8 mouse cellular contexts compared by ENCODE assay signal in the genomic region with DNA sequence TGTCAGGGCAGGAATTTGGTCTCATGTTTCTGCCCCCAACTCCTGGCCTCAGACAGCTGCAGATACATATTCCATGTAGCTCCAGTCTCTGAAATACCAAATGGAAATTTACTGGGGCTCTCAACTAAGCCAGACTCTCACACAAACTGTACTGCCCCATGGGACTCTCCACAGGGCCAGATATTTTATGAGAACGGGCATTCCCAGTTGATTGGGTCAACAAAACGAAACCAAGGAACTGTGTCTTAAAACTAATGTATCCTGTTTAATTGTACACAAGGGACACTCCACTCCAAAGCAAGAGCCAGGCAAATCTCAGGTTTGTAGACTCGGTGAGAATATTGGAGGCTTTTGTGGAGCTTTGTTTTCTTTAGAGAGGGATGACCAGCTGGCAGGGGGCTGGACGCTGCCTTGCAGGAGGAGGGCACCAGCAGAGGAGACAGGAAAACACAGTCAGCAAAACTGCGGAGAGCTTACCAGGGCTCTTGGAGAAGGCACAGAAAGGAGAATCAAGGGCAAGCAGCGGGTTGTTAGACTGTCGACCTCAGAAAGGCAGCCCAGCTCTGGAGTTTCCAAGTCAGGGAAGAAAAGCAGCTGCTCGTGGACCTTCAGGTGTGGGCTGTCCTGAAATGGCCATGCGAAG. TPM values are rescaled to one million over a fixed set of nuclear protein-coding genes. Genes with fewer than 3 reads are reported as not detected.
DNase-seq lines count a peak whose midpoint lies in the region; ATAC-seq and TF ChIP-seq lines count a peak whose summit lies in the region.

No protein-coding gene starts in this region.

- no peak; the same call in 1 of the 2 replicates for TF ChIP-seq POLR2A in spleen, adult 2 months (IDR thresholded peaks at IDR 0.05; ENCODE audit: low read depth, low read length)

- H3K9ac ChIP-seq in embryonic facial prominence, embryonic 15.5 days = peak overlapping the region; percentile 15; the same call in 1 of the 2 replicates
- H3K9ac ChIP-seq in limb, embryonic 12.5 days (replicated peaks) = 0 out of 2 replicates have a peak overlapping the region, but pooled peaks have one; percentile 18
- H3K9ac ChIP-seq in midbrain, embryonic 13.5 days (replicated peaks) = no peak overlapping the region; the same call in 1 of the 2 replicates

- 33% methylated on average over 9 of the region's 9 CpGs for WGBS in spleen, adult 2 months
- 28% methylated on average over 9 of the region's 9 CpGs for WGBS in embryonic facial prominence, embryonic 15.5 days
- 17% methylated on average over 9 of the region's 9 CpGs for WGBS in limb, embryonic 12.5 days
- 42% methylated on average over 9 of the region's 9 CpGs for WGBS in midbrain, embryonic 13.5 days

- peak overlapping the region; percentile 37 for H3K4me2 ChIP-seq in embryonic facial prominence, embryonic 15.5 days (replicated peaks)
- H3K4me2 ChIP-seq in limb, embryonic 12.5 days = peak overlapping the region; percentile 44
- no peak overlapping the region for H3K4me2 ChIP-seq in midbrain, embryonic 13.5 days (replicated peaks)

- peak; percentile 63 for ATAC-seq in embryonic facial prominence, embryonic 15.5 days (ENCODE audit: insufficient number of reproducible peaks, low FRiP score, low TSS enrichment, low read depth)
- peak; percentile 79 for ATAC-seq in limb, embryonic 12.5 days (ENCODE audit: insufficient number of reproducible peaks, insufficient read depth, low FRiP score, low TSS enrichment, low read depth)
- ATAC-seq in midbrain, embryonic 13.5 days = no peak

- peaks cover 2% of the 10 kb centered on the region; the same call in 1 of the 2 replicates for H3K4me1 ChIP-seq in spleen, adult 2 months (ENCODE audit: control insufficient read depth, insufficient read depth, insufficient read length)
- peaks cover 24% of the 10 kb centered on the region for H3K4me1 ChIP-seq in embryonic facial prominence, embryonic 15.5 days
- peaks cover 52% of the 10 kb centered on the region for H3K4me1 ChIP-seq in limb, embryonic 12.5 days (replicated peaks)
- H3K4me1 ChIP-seq in midbrain, embryonic 13.5 days (replicated peaks) = peaks cover 11% of the 10 kb centered on the region

- no peaks in the 10 kb centered on the region for H3K27me3 ChIP-seq in spleen, adult 2 months (ENCODE audit: control insufficient read depth, insufficient read depth, low read length)
- H3K27me3 ChIP-seq in embryonic facial prominence, embryonic 15.5 days = no peaks in the 10 kb centered on the region
- H3K27me3 ChIP-seq in limb, embryonic 12.5 days = no peaks in the 10 kb centered on the region
- no peaks in the 10 kb centered on the region for H3K27me3 ChIP-seq in midbrain, embryonic 13.5 days

- H3K4me3 ChIP-seq in spleen, adult 2 months (ENCODE audit: extremely low read depth, insufficient read depth, insufficient read length) = peak overlapping the region; percentile 36
- H3K4me3 ChIP-seq in embryonic facial prominence, embryonic 15.5 days (replicated peaks) = peak overlapping the region; percentile 14; the same call in 1 of the 2 replicates
- H3K4me3 ChIP-seq in limb, embryonic 12.5 days (replicated peaks) = peak overlapping the region; percentile 14
- H3K4me3 ChIP-seq in midbrain, embryonic 13.5 days (replicated peaks) = no peak overlapping the region

- DNase-seq in spleen, adult 2 months (ENCODE audit: low read depth in 1 of 2, low spot score in 2 of 2) = no peak
- no peak for DNase-seq in spleen, postnatal 4 days (ENCODE audit: low spot score in 2 of 2)
- DNase-seq in heart, postnatal 4 days = peak; percentile 56
- DNase-seq in frontal cortex, postnatal 25 days (ENCODE audit: low spot score in 2 of 2) = no peak
- DNase-seq in thymus, postnatal 14 days = no peak

- H3K9me3 ChIP-seq in embryonic facial prominence, embryonic 15.5 days (replicated peaks) = no peaks in the 10 kb centered on the region
- no peaks in the 10 kb centered on the region for H3K9me3 ChIP-seq in limb, embryonic 12.5 days
- H3K9me3 ChIP-seq in midbrain, embryonic 13.5 days = no peaks in the 10 kb centered on the region

- TF ChIP-seq CTCF in spleen, adult 2 months (IDR thresholded peaks at IDR 0.05; ENCODE audit: extremely low read depth, insufficient read depth, insufficient read length, insufficient replicate concordance) = no peak

- no peaks in the 10 kb centered on the region for H3K36me3 ChIP-seq in spleen, adult 2 months (ENCODE audit: control insufficient read depth, insufficient read depth, low read length)
- H3K36me3 ChIP-seq in embryonic facial prominence, embryonic 15.5 days = no peaks in the 10 kb centered on the region
- no peaks in the 10 kb centered on the region for H3K36me3 ChIP-seq in limb, embryonic 12.5 days
- H3K36me3 ChIP-seq in midbrain, embryonic 13.5 days = no peaks in the 10 kb centered on the region

- peak overlapping the region; percentile 42; the same call in 1 of the 2 replicates for H3K27ac ChIP-seq in spleen, adult 2 months (ENCODE audit: insufficient read depth, low read length)
- peak overlapping the region; percentile 91 for H3K27ac ChIP-seq in embryonic facial prominence, embryonic 15.5 days (replicated peaks)
- peak overlapping the region; percentile 97 for H3K27ac ChIP-seq in limb, embryonic 12.5 days
- peak overlapping the region; percentile 37 for H3K27ac ChIP-seq in midbrain, embryonic 13.5 days

RNA-seq across cellular contexts. Expression of a gene that starts 42.1 kb away (rescaled TPM):
- 9.5 and 9.7 TPM in 2 replicates for polyA plus RNA-seq in spleen, adult 2 months (2012; rRNA removed)
- 24.7 and 26.8 TPM in 2 replicates for polyA plus RNA-seq in embryonic facial prominence, embryonic 15.5 days (2015; fragmentation: Nextera tagmentation; extraction: Ambion mirVana)
- 10 to 100 TPM; 10.4 to 11.2 TPM for total RNA-seq in heart, postnatal 4 days (2021)
- 25.8 and 27.3 TPM in 2 replicates for polyA plus RNA-seq in limb, embryonic 12.5 days (2016; fragmentation: Nextera tagmentation; extraction: Ambion mirVana)
- 27.7 and 28.8 TPM in 2 replicates for polyA plus RNA-seq in midbrain, embryonic 13.5 days (2015; fragmentation: Nextera tagmentation; extraction: Ambion mirVana)

RNA-seq across cellular contexts. Expression of a gene that starts 45.8 kb away (rescaled TPM):
- polyA plus RNA-seq in spleen, adult 2 months (2012; rRNA removed) = 166 and 200 TPM in 2 replicates
- 497 and 506 TPM in 2 replicates for polyA plus RNA-seq in embryonic facial prominence, embryonic 15.5 days (2015; fragmentation: Nextera tagmentation; extraction: Ambion mirVana)
- 100 to 1,000 TPM; 227 to 230 TPM for total RNA-seq in heart, postnatal 4 days (2021)
- 546 and 583 TPM in 2 replicates for polyA plus RNA-seq in limb, embryonic 12.5 days (2016; fragmentation: Nextera tagmentation; extraction: Ambion mirVana)
- polyA plus RNA-seq in midbrain, embryonic 13.5 days (2015; fragmentation: Nextera tagmentation; extraction: Ambion mirVana) = 246 and 342 TPM in 2 replicates

RNA-seq across cellular contexts. Expression of a gene that starts 53.9 kb away (rescaled TPM):
- polyA plus RNA-seq in spleen, adult 2 months (2012; rRNA removed) = 8.5 and 10.4 TPM in 2 replicates
- not detected in 2 replicates for polyA plus RNA-seq in embryonic facial prominence, embryonic 15.5 days (2015; fragmentation: Nextera tagmentation; extraction: Ambion mirVana)
- not detected for total RNA-seq in heart, postnatal 4 days (2021)
- 0.50 TPM in 1 of 2 replicates, not detected in the other for polyA plus RNA-seq in limb, embryonic 12.5 days (2016; fragmentation: Nextera tagmentation; extraction: Ambion mirVana)
- not detected in 2 replicates for polyA plus RNA-seq in midbrain, embryonic 13.5 days (2015; fragmentation: Nextera tagmentation; extraction: Ambion mirVana)

Comparison
In these comparisons a context has a peak if more than half of its experiments do, and no peak if none do; other contexts are left out.
1. H3K27ac ChIP-seq: peak in every context shown above with its lines; median percentile 97 in limb, embryonic 12.5 days; 91 in embryonic facial prominence, embryonic 15.5 days; 42 in spleen, adult 2 months; 37 in midbrain, embryonic 13.5 days.